Mouse (Mus musculus) cortical plate, adult 2 months (tissue): Measurements from ENCODE around the gene Rufy3. TPM values are rescaled to one million over a fixed set of nuclear protein-coding genes. Genes with fewer than 3 reads are reported as not detected.
A peak's percentile ranks its signal among the peaks of the same experiment; 100 is the strongest.

Experiments
- H3K27ac ChIP-seq: fragments of 200-500 bp; 2 replicates; pipeline ENCODE4 v1.5.1; 2012; ENCODE audit warnings: low read length, control low read depth, inconsistent platforms; ENCODE audit not compliant: insufficient read depth
- H3K4me1 ChIP-seq: fragments of 200-500 bp; 2 replicates; pipeline ENCODE4 v1.6.1; 2011; ENCODE audit warnings: low read length; ENCODE audit not compliant: control insufficient read depth, insufficient read depth
- H3K4me3 ChIP-seq: fragments of 200-500 bp; 2 replicates; pipeline ENCODE4 v1.5.1; 2011; ENCODE audit warnings: mild to moderate bottlenecking, low read length, control low read depth; ENCODE audit not compliant: insufficient read depth
- CTCF ChIP-seq: fragments of 200-500 bp; IDR thresholded peaks from 2 replicates; pipeline ENCODE4 v1.5.1; 2011; ENCODE audit warnings: mild to moderate bottlenecking, control low read depth, low read length; ENCODE audit not compliant: insufficient read depth; ENCODE audit errors: extremely low read depth
- POLR2A ChIP-seq: fragments of 200-500 bp; IDR thresholded peaks from 2 replicates; pipeline ENCODE4 v1.6.1; 2011; ENCODE audit warnings: mild to moderate bottlenecking, low read length, control low read depth; ENCODE audit not compliant: insufficient read depth; ENCODE audit errors: extremely low read depth
- polyA plus RNA-seq: library from polyadenylated mRNA; depleted of rRNA; stranded (reverse); fragments of >200 nt; gene quantifications from 2 replicates; pipeline ENCODE4 v1.2.3, GENCODE M21; 2012

Gene Rufy3
- polyA plus RNA-seq, 1 experiment: 102 TPM

DNA sequence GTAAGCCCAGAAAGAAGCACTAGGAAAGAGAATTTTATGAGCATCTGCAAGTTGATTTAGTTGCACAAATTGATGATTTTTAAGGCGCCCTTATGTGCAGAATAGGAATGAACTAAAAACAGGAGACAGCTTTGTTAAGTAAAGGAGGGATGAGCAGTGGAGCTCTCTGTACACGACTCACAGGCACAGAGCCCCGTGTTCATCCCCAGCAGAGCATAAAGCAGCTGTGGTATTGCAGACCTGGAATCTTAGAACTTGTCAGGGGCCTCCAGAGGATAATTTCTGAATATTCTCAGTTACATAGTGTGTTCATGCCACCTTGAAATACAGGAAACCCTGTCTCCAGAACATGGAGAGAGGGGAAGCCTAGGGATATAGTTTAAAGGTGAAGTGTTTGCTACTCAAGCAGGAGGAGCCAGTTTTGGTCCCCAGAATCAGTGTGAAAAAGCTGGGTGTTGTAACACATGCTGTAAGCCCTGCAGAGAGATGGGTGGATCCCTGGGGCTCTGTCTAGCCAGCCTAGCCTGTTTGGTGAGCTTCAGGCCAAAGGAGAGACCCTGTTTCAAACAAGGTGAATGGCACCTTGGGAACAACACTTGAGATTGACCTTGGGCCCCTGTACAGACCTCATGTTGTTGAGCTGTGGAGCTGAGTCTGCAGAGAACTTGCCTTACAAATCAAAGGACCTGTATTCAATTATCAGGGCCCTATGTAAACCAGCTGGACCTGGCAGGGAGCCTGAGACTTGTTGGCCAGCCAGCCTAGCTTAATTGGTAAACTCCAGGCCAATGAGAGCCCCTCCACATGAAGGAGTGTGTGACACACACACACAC, 10.9 kb downstream of the Rufy3 start:
- no peak overlapping the region for H3K4me3 ChIP-seq
- TF ChIP-seq POLR2A (no peak), CTCF (no peak)
- H3K27ac ChIP-seq: no peak overlapping the region
- no peaks in the 10 kb centered on the region; the same call in 1 of the 2 replicates for H3K4me1 ChIP-seq

DNA sequence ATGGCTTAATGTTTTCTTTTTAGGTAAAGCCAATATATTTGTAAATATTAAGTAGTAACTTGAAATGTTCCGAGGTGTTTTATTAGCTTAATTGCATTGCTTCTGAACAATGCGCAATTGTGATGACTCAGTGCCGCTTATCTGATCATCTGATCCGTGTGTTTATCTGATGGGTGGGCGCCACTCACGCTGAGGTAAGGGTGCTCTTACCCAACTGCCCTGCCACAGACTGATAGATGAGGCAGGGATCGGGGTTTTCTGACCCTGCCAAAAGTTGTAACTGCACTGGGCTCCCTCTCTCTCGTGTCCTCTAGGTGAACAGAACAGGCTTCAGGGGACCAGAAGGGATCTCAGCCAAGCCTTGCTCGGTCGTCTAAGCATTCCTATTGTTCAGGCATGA, 15.8 kb downstream of the Rufy3 start:
- no peak overlapping the region for H3K27ac ChIP-seq
- TF ChIP-seq CTCF (no peak), POLR2A (no peak)
- H3K4me1 ChIP-seq: no peaks in the 10 kb centered on the region; the same call in 1 of the 2 replicates
- no peak overlapping the region for H3K4me3 ChIP-seq

- no peak overlapping the region for H3K4me3 ChIP-seq
- H3K27ac ChIP-seq: no peak overlapping the region
- no peak for TF ChIP-seq POLR2A
- H3K4me1 ChIP-seq: no peaks in the 10 kb centered on the region
These were observed 16.5 kb downstream of the Rufy3 start for GRCm38 (mm10) chr5:88581343-88581742.

DNA sequence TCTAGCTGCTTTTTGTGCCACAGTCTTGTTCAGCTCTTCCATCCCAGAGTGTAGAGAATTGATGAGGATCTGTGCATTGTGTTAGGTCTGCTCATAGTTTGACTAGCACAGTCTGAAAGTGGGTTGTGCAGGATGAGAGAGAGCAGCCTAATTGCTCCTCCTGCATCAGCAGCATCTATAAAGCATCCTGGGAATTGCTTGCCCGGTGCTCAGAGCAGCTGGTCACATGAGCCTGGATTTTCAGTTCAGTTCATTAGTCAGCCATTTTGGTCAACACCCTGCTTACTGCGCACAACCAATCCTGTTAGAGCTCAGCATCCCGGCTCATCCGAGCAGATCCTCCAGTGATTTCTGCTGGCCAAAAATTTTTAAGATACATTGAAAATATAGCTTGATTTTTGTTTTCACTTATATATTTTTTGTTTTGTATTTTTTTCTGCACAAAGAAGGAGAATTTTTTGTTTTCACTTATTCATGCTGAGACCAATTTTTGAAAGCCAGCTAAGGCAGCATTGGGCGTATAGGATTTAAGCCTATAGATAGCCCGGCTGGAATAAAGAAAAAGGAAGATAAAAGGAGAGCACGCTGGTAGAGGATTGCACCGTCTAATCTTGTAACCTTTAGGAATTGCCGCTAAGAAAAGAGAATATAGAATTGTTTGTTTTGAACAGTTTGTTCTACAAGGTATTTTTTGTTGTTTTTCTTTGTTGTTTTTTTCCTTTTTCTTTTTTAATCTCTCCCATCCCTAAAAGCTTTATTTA, 18.6 kb downstream of the Rufy3 start:
- H3K4me1 ChIP-seq: peaks cover 3% of the 10 kb centered on the region; the same call in 1 of the 2 replicates
- H3K27ac ChIP-seq: no peak overlapping the region
- H3K4me3 ChIP-seq: peak overlapping the region; percentile 73
- no peak for TF ChIP-seq CTCF
- TF ChIP-seq POLR2A: peak; percentile 100

GRCm38 (mm10) chr5:88584061-88584460, 19.2 kb downstream of the Rufy3 start:
- TF ChIP-seq CTCF (no peak), POLR2A (no peak)
- Histone ChIP-seq H3K27ac (peak overlapping the region; percentile 41), H3K4me3 (peak overlapping the region; percentile 73), H3K4me1 (peaks cover 3% of the 10 kb centered on the region; the same call in 1 of the 2 replicates)

- no peak for TF ChIP-seq CTCF
- no peak for TF ChIP-seq POLR2A
- Histone ChIP-seq H3K4me3 (peak overlapping the region; percentile 73), H3K4me1 (peaks cover 3% of the 10 kb centered on the region; the same call in 1 of the 2 replicates), H3K27ac (no peak overlapping the region)
These were observed 21.8 kb downstream of the Rufy3 start for GRCm38 (mm10) chr5:88586407-88587174.

DNA sequence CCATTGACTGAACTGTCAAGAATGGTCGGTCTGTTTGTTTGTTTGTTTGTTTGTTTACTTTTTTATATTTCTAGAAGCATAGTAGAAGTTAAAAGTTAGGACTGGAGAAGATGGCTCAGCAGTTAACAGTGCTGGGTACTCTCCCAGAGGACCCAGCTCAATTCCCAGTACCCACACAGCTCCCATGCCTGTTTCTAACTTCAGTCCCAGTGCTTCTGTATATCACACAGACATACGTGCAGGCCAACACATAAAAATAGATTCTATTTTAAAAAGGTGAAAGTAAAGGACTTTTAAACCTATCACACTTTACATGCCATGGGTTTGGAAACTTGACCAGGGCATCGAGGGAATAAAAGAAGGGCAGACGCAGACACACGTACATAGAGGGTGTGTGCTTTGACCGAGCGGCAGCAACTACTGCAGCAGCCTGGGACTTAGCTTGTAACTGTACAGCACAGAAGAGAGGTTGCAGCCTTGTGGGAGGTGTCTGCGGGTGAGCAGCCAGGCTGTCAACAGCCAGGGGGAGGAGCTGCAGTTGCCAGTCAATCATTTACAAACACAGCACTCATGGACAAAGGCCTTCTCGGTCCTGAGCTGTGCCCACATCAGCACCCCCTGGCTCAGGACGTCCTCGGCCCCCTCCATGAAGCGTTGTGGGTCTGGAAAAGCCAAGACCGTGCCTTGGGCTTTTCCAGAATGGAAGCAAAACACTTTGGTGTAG, 22.5 kb downstream of the Rufy3 start:
- Histone ChIP-seq H3K4me1 (peaks cover 3% of the 10 kb centered on the region; the same call in 1 of the 2 replicates), H3K27ac (no peak overlapping the region), H3K4me3 (peak overlapping the region; percentile 73)
- TF ChIP-seq CTCF: no peak
- peak; percentile 35; the same call in 1 of the 2 replicates for TF ChIP-seq POLR2A

- TF ChIP-seq CTCF (no peak), POLR2A (no peak)
- Histone ChIP-seq H3K4me1 (peaks cover 4% of the 10 kb centered on the region; the same call in 1 of the 2 replicates), H3K4me3 (no peak overlapping the region), H3K27ac (no peak overlapping the region)
These were observed 23.6 kb downstream of the Rufy3 start for GRCm38 (mm10) chr5:88588481-88588880.
